Mouse (Mus musculus) neural tube, embryonic 14.5 days (tissue): ENCODE results near the gene Sohlh2. TPM values are rescaled to one million over a fixed set of nuclear protein-coding genes. Genes with fewer than 3 reads are reported as not detected.
A peak's percentile ranks its signal among the peaks of the same experiment; 100 is the strongest.

Experiments
- ATAC-seq: fragments of 200-750 bp; cut with Nextera tagmentation; 2 replicates; pipeline ENCODE4 v1.8.0; 2017; ENCODE audit warnings: low read depth, mild to moderate bottlenecking, moderate TSS enrichment, moderate library complexity
- H3K27ac ChIP-seq: fragments of 300-500 bp; sonication (generic); 2 replicates; pipeline ENCODE4 v1.5.1; 2014; ENCODE audit warnings: low read depth, mild to moderate bottlenecking, control low read depth, low read length, moderate library complexity, mixed read lengths
- H3K27me3 ChIP-seq: fragments of 300-500 bp; sonication (generic); 2 replicates; pipeline ENCODE4 v1.6.1; 2014; ENCODE audit warnings: low read length; ENCODE audit not compliant: control insufficient read depth, insufficient read depth
- H3K36me3 ChIP-seq: fragments of 300-500 bp; sonication (generic); 2 replicates; pipeline ENCODE4 v1.6.1; 2014; ENCODE audit warnings: low read length, mixed read lengths; ENCODE audit not compliant: control insufficient read depth, insufficient read depth
- H3K4me1 ChIP-seq: fragments of 300-500 bp; sonication (generic); 2 replicates; pipeline ENCODE4 v1.6.1; 2014; ENCODE audit warnings: low read length; ENCODE audit not compliant: control insufficient read depth, insufficient read depth
- H3K4me2 ChIP-seq: fragments of 300-500 bp; sonication (generic); 2 replicates; pipeline ENCODE4 v1.6.1; 2014; ENCODE audit warnings: mild to moderate bottlenecking, low read depth, low read length, control low read depth
- H3K4me3 ChIP-seq: fragments of 300-500 bp; sonication (generic); 2 replicates; pipeline ENCODE4 v1.5.1; 2014; ENCODE audit warnings: low read depth, low read length, control low read depth, mixed read lengths
- H3K9ac ChIP-seq: fragments of 300-500 bp; sonication (generic); replicated peaks from 2 replicates; pipeline ENCODE4 v1.6.1; 2014; ENCODE audit warnings: low read depth, mild to moderate bottlenecking, control low read depth, low read length, mixed read lengths
- H3K9me3 ChIP-seq: fragments of 300-500 bp; sonication (generic); 2 replicates; pipeline ENCODE4 v1.6.1; 2016; ENCODE audit warnings: low read length; ENCODE audit not compliant: control insufficient read depth
- WGBS: fragments of 180-500 bp; shearing (Covaris S2); extraction: QIAGEN DNeasy Blood & Tissue Kit; methylation state at CpG from one replicate; pipeline ENCODE4 v1.1.7; 2014; 5-methylcytosine and 5-hydroxymethylcytosine counted together
- polyA plus RNA-seq: library from polyadenylated mRNA; unstranded; fragments of >200 nt; fragmentation: Nextera tagmentation; extraction: Ambion mirVana; gene quantifications from 2 replicates; pipeline ENCODE4 v1.2.1, GENCODE M21; 2014

The Sohlh2 gene
- 0.08 TPM in 1 of 2 replicates, not detected in the other for polyA plus RNA-seq

DNA sequence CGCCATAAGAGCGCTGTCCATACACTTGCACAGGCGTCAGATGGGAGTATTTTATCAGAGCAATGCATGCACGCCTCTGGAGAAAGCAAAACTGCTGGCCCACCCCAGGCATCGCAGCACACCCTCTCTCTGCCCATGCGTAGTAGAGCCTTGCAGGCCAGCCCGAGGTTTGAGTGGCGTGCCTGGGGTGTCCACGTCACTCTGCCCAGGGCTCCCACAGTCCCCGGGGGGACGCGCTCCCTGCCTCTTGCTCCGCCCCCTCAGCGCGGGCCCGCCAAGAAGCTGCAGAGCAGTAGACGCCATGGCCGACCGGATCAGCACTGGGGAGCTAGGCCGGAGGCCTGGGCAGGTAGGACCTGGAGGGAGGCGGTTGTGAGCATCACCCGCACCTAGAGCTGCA, at the start of gene Sohlh2:
Gene Sohlh2, plus strand, starts transcription at position 263 of the 400 bp plus-strand sequence.
- 93% methylated on average over 22 of the region's 22 CpGs for WGBS
- Histone ChIP-seq H3K27ac (no peak within 1 kb of the TSS), H3K27me3 (no peaks in the 10 kb centered on the region), H3K4me1 (no peaks in the 10 kb centered on the region), H3K4me3 (no peak within 1 kb of the TSS), H3K9ac (no peak within 1 kb of the TSS), H3K36me3 (no peaks in the 10 kb centered on the region), H3K4me2 (no peak within 1 kb of the TSS), H3K9me3 (no peaks in the 10 kb centered on the region)
- ATAC-seq = no peak

DNA sequence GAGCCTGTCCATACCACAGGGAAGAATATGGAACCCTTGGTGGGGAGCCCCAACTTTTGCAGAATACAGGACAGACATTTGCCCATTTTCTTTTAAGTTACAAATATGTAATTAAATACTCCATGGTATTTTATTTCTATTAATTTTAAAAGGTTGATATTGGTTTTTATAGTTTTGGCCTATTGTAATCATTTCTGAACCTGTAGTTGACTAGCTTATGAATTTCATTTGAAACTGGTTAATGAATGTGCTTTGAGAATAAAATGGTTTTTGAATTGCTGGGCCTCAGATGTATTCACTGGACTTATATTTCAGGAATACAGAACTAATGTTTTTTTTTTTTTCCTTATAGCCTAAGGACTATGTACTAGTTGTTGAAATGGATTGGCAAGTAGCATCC, 44.8 kb upstream of the Sohlh2 start, which contains the start of gene Ccdc169:
Gene Ccdc169, plus strand, starts transcription at position 301 of the 400 bp plus-strand sequence.
- no peak within 1 kb of the TSS for H3K4me2 ChIP-seq
- no peaks in the 10 kb centered on the region for H3K4me1 ChIP-seq
- no peak within 1 kb of the TSS for H3K27ac ChIP-seq
- no peak within 1 kb of the TSS for H3K9ac ChIP-seq
- H3K4me3 ChIP-seq = no peak within 1 kb of the TSS
- ATAC-seq = no peak
- no peaks in the 10 kb centered on the region for H3K27me3 ChIP-seq
- H3K9me3 ChIP-seq = no peaks in the 10 kb centered on the region
- H3K36me3 ChIP-seq = peaks cover 18% of the 10 kb centered on the region; the same call in 1 of the 2 replicates

DNA sequence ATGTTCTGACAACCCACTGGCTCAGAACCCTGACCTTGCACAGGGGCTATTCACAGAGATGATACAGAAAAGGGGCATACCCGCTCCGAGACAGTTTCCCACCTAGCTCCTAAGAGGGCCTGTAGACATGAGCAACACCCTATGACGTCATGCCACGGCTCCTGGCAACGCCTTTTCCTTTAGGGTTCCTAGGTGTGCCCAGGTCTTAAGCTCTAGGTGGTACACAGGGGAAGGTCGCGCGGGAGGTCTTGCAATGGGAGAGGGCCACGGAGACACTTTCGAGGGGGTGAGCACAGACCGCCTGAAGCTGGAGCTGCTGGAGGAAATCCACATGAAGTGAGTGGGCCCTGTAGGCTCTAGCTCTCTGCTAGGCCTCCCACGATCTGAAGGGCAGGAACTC, 42.0 kb upstream of the Sohlh2 start:
- no peak overlapping the region for H3K27ac ChIP-seq
- H3K4me3 ChIP-seq = no peak overlapping the region
- no peak for ATAC-seq
- no peak overlapping the region for H3K4me2 ChIP-seq
- WGBS = 95% methylated on average over 12 of the region's 12 CpGs
- H3K27me3 ChIP-seq = no peaks in the 10 kb centered on the region
- no peaks in the 10 kb centered on the region for H3K4me1 ChIP-seq
- peaks cover 15% of the 10 kb centered on the region; the same call in 1 of the 2 replicates for H3K36me3 ChIP-seq
- H3K9me3 ChIP-seq = no peaks in the 10 kb centered on the region
- H3K9ac ChIP-seq = no peak overlapping the region

DNA sequence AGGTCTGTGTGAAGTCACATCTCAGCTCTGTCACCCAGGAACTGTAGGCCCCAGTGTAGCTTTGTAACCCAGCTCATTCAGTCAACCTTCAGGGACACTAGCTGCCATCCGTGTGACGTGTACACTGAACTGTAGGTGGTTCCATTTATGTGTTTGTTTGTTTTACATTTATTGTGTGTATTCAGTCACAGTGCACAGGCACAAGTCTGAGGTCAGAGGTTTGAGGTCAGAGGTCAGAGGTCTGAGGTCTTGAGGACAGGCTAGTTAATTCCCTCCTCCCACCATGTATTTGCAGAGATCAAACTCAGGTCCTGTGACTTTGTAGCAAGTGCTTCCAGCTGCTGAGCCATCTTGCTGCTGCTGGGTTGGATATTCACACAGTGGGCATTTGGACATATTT, 40.4 kb upstream of the Sohlh2 start:
- Histone ChIP-seq H3K36me3 (0 out of 2 replicates have a peak, but pooled peaks cover 9% of the 10 kb centered on the region), H3K4me2 (no peak overlapping the region), H3K9ac (no peak overlapping the region), H3K27me3 (no peaks in the 10 kb centered on the region), H3K9me3 (no peaks in the 10 kb centered on the region), H3K4me1 (no peaks in the 10 kb centered on the region), H3K4me3 (no peak overlapping the region), H3K27ac (no peak overlapping the region)
- WGBS = 69% methylated on average over 2 of the region's 2 CpGs
- ATAC-seq = no peak

DNA sequence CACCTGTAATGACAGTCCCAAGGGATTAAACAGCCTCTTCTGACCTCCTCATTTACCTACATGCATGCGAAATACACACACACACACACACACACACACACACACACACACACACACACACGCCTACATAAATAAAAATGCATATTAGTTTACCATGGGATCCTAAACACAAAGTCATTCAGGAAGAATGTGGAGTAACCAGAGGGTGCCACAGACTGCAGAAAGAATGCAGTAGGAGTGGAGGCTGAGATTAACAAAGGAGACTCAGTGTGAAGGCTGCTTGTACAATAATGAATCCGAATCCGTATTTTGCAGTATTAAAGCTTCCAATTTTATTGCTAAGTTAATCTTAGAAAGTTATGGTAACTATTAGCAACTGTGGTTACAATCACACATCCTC, 36.9 kb upstream of the Sohlh2 start:
- WGBS = 70% methylated on average over 4 of the region's 4 CpGs
- no peak overlapping the region for H3K27ac ChIP-seq
- no peak overlapping the region for H3K4me2 ChIP-seq
- H3K4me3 ChIP-seq = no peak overlapping the region
- H3K9ac ChIP-seq = no peak overlapping the region
- no peaks in the 10 kb centered on the region for H3K36me3 ChIP-seq
- no peak for ATAC-seq
- no peaks in the 10 kb centered on the region for H3K9me3 ChIP-seq
- H3K27me3 ChIP-seq = no peaks in the 10 kb centered on the region
- no peaks in the 10 kb centered on the region for H3K4me1 ChIP-seq

DNA sequence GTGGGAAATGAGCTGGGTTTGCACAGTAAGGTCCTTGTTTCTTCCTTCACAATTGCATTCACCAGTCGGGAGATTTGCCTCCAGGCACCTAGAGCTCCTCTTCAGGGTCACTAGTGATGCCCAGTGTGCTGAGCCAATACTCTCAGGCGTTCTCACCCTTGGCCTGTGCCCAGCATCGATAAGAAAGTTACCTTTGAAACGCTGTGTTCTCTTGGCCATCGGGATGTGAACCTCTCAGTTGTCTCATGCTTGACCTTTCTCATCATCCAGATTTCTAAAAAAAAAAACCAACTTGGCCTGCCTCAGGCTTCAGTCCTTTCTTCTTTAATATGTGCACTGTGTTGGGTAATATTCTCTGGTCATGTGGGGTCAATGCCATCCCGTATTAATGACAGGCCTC, 35.4 kb upstream of the Sohlh2 start:
- Histone ChIP-seq H3K4me2 (no peak overlapping the region), H3K27ac (no peak overlapping the region), H3K4me1 (no peaks in the 10 kb centered on the region), H3K27me3 (no peaks in the 10 kb centered on the region), H3K4me3 (no peak overlapping the region), H3K9me3 (no peaks in the 10 kb centered on the region), H3K9ac (no peak overlapping the region), H3K36me3 (no peaks in the 10 kb centered on the region)
- ATAC-seq = no peak
- 90% methylated on average over 6 of the region's 6 CpGs for WGBS

DNA sequence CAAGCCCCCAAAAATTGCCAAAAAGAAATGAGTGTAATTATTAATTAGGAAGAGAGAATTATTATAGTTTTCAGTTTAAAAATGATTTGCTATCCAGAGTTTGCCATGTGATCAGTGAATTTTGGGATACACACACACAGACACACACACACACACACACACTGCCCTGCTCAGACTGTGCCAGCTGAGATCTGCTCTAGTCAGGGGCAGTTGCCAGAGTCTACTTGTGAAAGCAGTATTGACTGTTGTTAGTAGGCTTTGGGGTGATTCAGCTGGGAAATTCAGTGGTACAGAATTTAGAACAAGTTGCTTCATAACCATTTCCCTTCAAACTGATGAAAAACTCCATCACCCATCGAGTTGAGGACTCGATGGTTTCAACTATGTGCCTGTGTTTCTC, 34.7 kb upstream of the Sohlh2 start:
- WGBS = 89% methylated on average over 2 of the region's 2 CpGs
- Histone ChIP-seq H3K9me3 (no peaks in the 10 kb centered on the region), H3K4me3 (no peak overlapping the region), H3K27me3 (no peaks in the 10 kb centered on the region), H3K9ac (no peak overlapping the region), H3K4me1 (no peaks in the 10 kb centered on the region), H3K36me3 (no peaks in the 10 kb centered on the region), H3K4me2 (no peak overlapping the region), H3K27ac (no peak overlapping the region)
- no peak for ATAC-seq

DNA sequence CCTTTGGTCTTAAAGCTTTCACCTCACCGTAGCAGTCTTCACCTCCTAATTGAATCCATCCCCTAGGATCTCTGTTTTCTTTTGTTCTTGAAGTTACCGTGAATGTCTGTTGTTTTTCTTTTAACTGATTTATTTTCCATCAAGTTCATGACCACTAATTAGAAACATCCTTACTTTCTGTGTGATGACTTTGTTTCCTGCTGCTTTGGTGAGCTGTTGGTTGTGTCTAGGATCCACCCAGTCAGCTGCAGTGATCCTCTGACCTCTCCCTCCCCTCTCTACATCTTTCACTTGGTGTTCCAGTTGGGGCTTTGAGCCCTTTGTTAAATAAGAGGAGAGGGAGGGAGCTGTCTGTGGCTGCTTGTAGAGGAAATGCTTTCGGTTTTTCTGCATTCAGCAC, 33.7 kb upstream of the Sohlh2 start:
- Histone ChIP-seq H3K36me3 (no peaks in the 10 kb centered on the region), H3K4me3 (no peak overlapping the region), H3K9ac (no peak overlapping the region), H3K4me1 (no peaks in the 10 kb centered on the region), H3K4me2 (no peak overlapping the region), H3K27ac (no peak overlapping the region), H3K9me3 (no peaks in the 10 kb centered on the region), H3K27me3 (no peaks in the 10 kb centered on the region)
- no peak for ATAC-seq
- WGBS = 18% methylated on average over 3 of the region's 3 CpGs

DNA sequence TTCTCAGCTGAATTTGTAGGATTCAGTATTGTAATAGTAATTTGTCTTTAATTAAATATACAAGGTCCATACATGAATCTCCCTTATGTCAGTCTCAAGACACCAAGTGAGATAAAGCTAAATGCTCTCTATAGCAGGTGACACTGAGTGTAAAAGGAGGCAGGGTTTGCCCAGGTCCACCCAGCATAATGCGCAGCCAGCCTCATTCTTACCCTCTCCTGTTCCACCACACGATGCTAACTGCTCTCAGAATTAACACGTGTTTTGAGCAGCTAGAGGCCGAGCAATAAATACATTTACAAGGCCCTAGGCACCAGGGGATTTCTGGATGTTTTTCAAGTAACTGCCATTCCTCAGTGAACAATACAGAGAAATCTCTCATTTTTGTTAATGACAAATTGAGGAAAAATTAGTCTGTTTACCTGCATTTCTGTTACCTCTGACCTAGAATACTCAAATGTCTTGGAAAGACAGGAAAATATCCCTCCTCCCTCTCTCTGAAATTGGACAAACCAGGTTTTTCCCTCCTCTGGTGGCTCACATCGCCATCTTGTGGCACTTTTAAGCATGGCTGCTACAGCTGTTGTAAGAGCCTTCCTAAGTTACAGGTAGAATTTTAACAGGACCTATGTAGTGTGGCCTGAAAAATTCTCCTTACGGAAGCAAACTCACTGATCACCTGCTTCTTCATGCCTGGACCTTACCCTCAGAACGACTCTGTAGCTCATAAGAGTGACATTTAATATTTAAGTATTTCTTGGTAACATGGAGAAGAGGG, 30.0 kb upstream of the Sohlh2 start:
- Histone ChIP-seq H3K4me2 (no peak overlapping the region), H3K4me3 (no peak overlapping the region), H3K9me3 (no peaks in the 10 kb centered on the region), H3K36me3 (no peaks in the 10 kb centered on the region), H3K27me3 (no peaks in the 10 kb centered on the region), H3K27ac (no peak overlapping the region), H3K9ac (no peak overlapping the region), H3K4me1 (no peaks in the 10 kb centered on the region)
- 27% methylated on average over 7 of the region's 7 CpGs for WGBS
- peak; percentile 78; the same call in 1 of the 2 replicates for ATAC-seq
